Mouse (Mus musculus) left cerebral cortex, adult 2 months (tissue): Measurements from ENCODE around the gene Zfp524. TPM values are rescaled to one million over a fixed set of nuclear protein-coding genes. Genes with fewer than 3 reads are reported as not detected.
"Not testable (repeated sequence)": the region's sequence is repeated elsewhere in the genome, so short reads cannot be mapped to it uniquely, and the experiment has no call there.

Experiments
- DNase-seq, 2 experiments: peaks; one replicate each; pipeline ENCODE4 v3.0.0; 2021 to 2022; ENCODE audit warnings: low spot score in 2 of 2, mixed read lengths in 1 of 2; ENCODE audit errors: extremely low spot score in 1 of 2
- H3K27ac ChIP-seq: fragments of 200-600 bp; 2 replicates; pipeline ENCODE4 v1.8.1; 2022
- H3K4me3 ChIP-seq: fragments of 200-600 bp; 2 replicates; pipeline ENCODE4 v1.8.1; 2022
- CTCF ChIP-seq: fragments of 200-600 bp; IDR thresholded peaks from 2 replicates; pipeline ENCODE4 v1.8.1; 2022; ENCODE audit warnings: antibody characterized with exemption, mild to moderate bottlenecking, moderate library complexity
- intact Hi-C: fragments of 180-260 bp; cut with DNase I; formaldehyde crosslinking; loops from one replicate; pipeline ENCODE4 v1.15.1; 2025
- total RNA-seq, 2 experiments: library from RNA; stranded (reverse); gene quantifications; 2 replicates each; pipeline ENCODE4 v1.2.3; 2021

The Zfp524 gene
- total RNA-seq, 2 experiments from 2014 or later, result 6.3 to 6.5 TPM

GRCm38 (mm10) chr7:4995268-4996002, 18.8 kb upstream of the Zfp524 start:
- H3K27ac ChIP-seq, result peak overlapping the region; percentile 91
- intact Hi-C loops, result loop anchor here (1.0 to 5.0 kb wide), 4 partner anchors 19 to 447 kb away; partner anchors contain the start of genes Fiz1, Zfp524 and Zfp580
- TF ChIP-seq CTCF, result no peak
- peak overlapping the region; percentile 88 for H3K4me3 ChIP-seq
- no peak for DNase-seq

- DNase-seq, result peak; percentile 90 to 95
- intact Hi-C loops, result loop anchor here (1.0 to 5.0 kb wide), 4 partner anchors 18 to 448 kb away; partner anchors contain the start of genes Fiz1, Zfp524 and Zfp580
- Histone ChIP-seq H3K27ac (peak within 1 kb of the TSS; percentile 93), H3K4me3 (peak within 1 kb of the TSS; percentile 88)
- no peak for TF ChIP-seq CTCF
Measured at GRCm38 (mm10) chr7:4996003-4996895, 18.0 kb upstream of the Zfp524 start, which contains the start of gene Zfp579. TSS of gene Zfp579 (minus strand) at chr7:4996158.

- no peak for TF ChIP-seq CTCF
- peak overlapping the region; percentile 88 for H3K4me3 ChIP-seq
- intact Hi-C loops, result loop anchor here (1.0 to 5.0 kb wide), 4 partner anchors 17 to 449 kb away; partner anchors contain the start of genes Fiz1, Zfp524 and Zfp580
- peak overlapping the region; percentile 93 for H3K27ac ChIP-seq
- DNase-seq, result no peak
Measured at GRCm38 (mm10) chr7:4996934-4997333, 17.3 kb upstream of the Zfp524 start.

GRCm38 (mm10) chr7:4999876-5000275, 14.3 kb upstream of the Zfp524 start:
- no peak overlapping the region for H3K27ac ChIP-seq
- DNase-seq, result no peak
- no peak overlapping the region for H3K4me3 ChIP-seq
- TF ChIP-seq CTCF, result peak; percentile 56
- intact Hi-C loops, result loop anchor here (5.0 kb wide), 1 partner anchor 58 kb away; no protein-coding TSS in a partner anchor

- H3K4me3 ChIP-seq, H3K27ac ChIP-seq, intact Hi-C loops, DNase-seq: not testable (repeated sequence)
Measured at GRCm38 (mm10) chr7:5002876-5003275, 11.3 kb upstream of the Zfp524 start.

- Histone ChIP-seq H3K4me3 (no peak overlapping the region), H3K27ac (no peak overlapping the region)
- DNase-seq, result no peak
- intact Hi-C loops, result no loop called here
- no peak for TF ChIP-seq CTCF
Measured at GRCm38 (mm10) chr7:5008229-5008628, 6.0 kb upstream of the Zfp524 start.

GRCm38 (mm10) chr7:5012681-5013513, 1.3 kb upstream of the Zfp524 start:
- intact Hi-C loops, result no loop called here
- Histone ChIP-seq H3K4me3 (no peak overlapping the region), H3K27ac (no peak overlapping the region)
- TF ChIP-seq CTCF, result no peak
- no peak for DNase-seq

- peak within 1 kb of the TSS; percentile 95 for H3K4me3 ChIP-seq
- peak within 1 kb of the TSS; percentile 99 for H3K27ac ChIP-seq
- no peak; the same call in 1 of the 2 replicates for TF ChIP-seq CTCF
- intact Hi-C loops, result loop anchor here (2.0 kb wide), 1 partner anchor 23 kb away; the partner anchor contains the start of gene Zfp784
- peak; percentile 84 to 93 for DNase-seq
Measured at GRCm38 (mm10) chr7:5015118-5016001, 1.1 kb downstream of the Zfp524 start, which contains the start of gene Gm44973. TSS of gene Gm44973 (plus strand) at chr7:5015496.

- intact Hi-C loops, result no loop called here
- no peak for TF ChIP-seq CTCF
- DNase-seq, result no peak
- peak overlapping the region; percentile 95 for H3K4me3 ChIP-seq
- peak overlapping the region; percentile 97 for H3K27ac ChIP-seq
Measured at GRCm38 (mm10) chr7:5016057-5016456, 1.8 kb downstream of the Zfp524 start.

- Histone ChIP-seq H3K27ac (no peak overlapping the region), H3K4me3 (no peak overlapping the region)
- no peak for DNase-seq
- no peak for TF ChIP-seq CTCF
- intact Hi-C loops, result no loop called here
Measured at GRCm38 (mm10) chr7:5016920-5017319, 2.7 kb downstream of the Zfp524 start.
